Mouse (Mus musculus) liver, postnatal 0 days (tissue): ENCODE data around the gene Acbd3. TPM values are rescaled to one million over a fixed set of nuclear protein-coding genes. Genes with fewer than 3 reads are reported as not detected.
A peak's percentile ranks its signal among the peaks of the same experiment; 100 is the strongest.

Experiments used
- ATAC-seq: fragments of 200-750 bp; cut with Nextera tagmentation; 2 replicates; pipeline ENCODE4 v1.8.0; 2017; ENCODE audit warnings: mild to moderate bottlenecking, moderate library complexity
- DNase-seq: peaks from one replicate; pipeline ENCODE4 v3.0.0-alpha.2; 2016
- H3K27ac ChIP-seq: fragments of 300-500 bp; sonication (generic); 2 replicates; pipeline ENCODE4 v1.5.1; 2014; ENCODE audit warnings: antibody characterized with exemption, moderate library complexity, mild to moderate bottlenecking, low read depth
- H3K27me3 ChIP-seq: fragments of 300-500 bp; sonication (generic); 2 replicates; pipeline ENCODE4 v1.6.1; 2014; ENCODE audit warnings: low read length, control low read depth, mixed read lengths; ENCODE audit not compliant: insufficient read depth
- H3K36me3 ChIP-seq: fragments of 300-500 bp; sonication (generic); replicated peaks from 2 replicates; pipeline ENCODE4 v1.6.1; 2014; ENCODE audit warnings: mild to moderate bottlenecking, control low read depth, low read length, moderate library complexity, mixed read lengths; ENCODE audit not compliant: insufficient read depth
- H3K4me1 ChIP-seq: fragments of 300-500 bp; sonication (generic); 2 replicates; pipeline ENCODE4 v1.6.1; 2014; ENCODE audit warnings: antibody characterized with exemption, mild to moderate bottlenecking, control low read depth; ENCODE audit not compliant: insufficient read depth
- H3K4me2 ChIP-seq: fragments of 300-500 bp; sonication (generic); 2 replicates; pipeline ENCODE4 v1.6.1; 2014; ENCODE audit warnings: low read depth, mild to moderate bottlenecking, low read length, moderate library complexity, mixed read lengths
- H3K4me3 ChIP-seq: fragments of 300-500 bp; sonication (generic); 2 replicates; pipeline ENCODE4 v1.5.1; 2014; ENCODE audit warnings: low read depth, low read length
- H3K9ac ChIP-seq: fragments of 300-500 bp; sonication (generic); replicated peaks from 2 replicates; pipeline ENCODE4 v1.6.1; 2014; ENCODE audit warnings: mild to moderate bottlenecking, moderate library complexity
- H3K9me3 ChIP-seq: fragments of 300-500 bp; sonication (generic); 2 replicates; pipeline ENCODE4 v1.6.1; 2016; ENCODE audit warnings: mild to moderate bottlenecking, control low read depth, low read length, mixed read lengths
- CTCF ChIP-seq: sonication (generic); IDR thresholded peaks from 2 replicates; pipeline ENCODE4 v1.5.1; 2016; ENCODE audit warnings: antibody characterized with exemption, low read depth
- EP300 ChIP-seq: IDR thresholded peaks from 2 replicates; pipeline ENCODE4 v1.6.1; 2016; ENCODE audit warnings: antibody characterized with exemption, low read depth, mild to moderate bottlenecking
- WGBS: fragments of 180-500 bp; shearing (Covaris S2); extraction: QIAGEN DNeasy Blood & Tissue Kit; methylation state at CpG from one replicate; pipeline ENCODE4 v1.1.7; 2014; ENCODE audit not compliant: insufficient replicate concordance; 5-methylcytosine and 5-hydroxymethylcytosine counted together
- polyA plus RNA-seq: library from polyadenylated mRNA; unstranded; fragments of >200 nt; fragmentation: Nextera tagmentation; extraction: Ambion mirVana; gene quantifications from 2 replicates; pipeline ENCODE4 v1.2.1, GENCODE M21; 2015

Acbd3 gene
- 7.3 and 7.9 TPM in 2 replicates for polyA plus RNA-seq

GRCm38 (mm10) chr1:180725704-180726179, at the start of gene Acbd3:
TSS of gene Acbd3 (plus strand) at chr1:180726043.
- peak within 1 kb of the TSS; percentile 99 for H3K4me3 ChIP-seq
- H3K27ac ChIP-seq = peak within 1 kb of the TSS; percentile 98
- DNase-seq (peak; percentile 95), ATAC-seq (peak; percentile 95)
- no peaks in the 10 kb centered on the region for H3K27me3 ChIP-seq
- under 1% methylated on average over 51 of the region's 52 CpGs for WGBS
- peak within 1 kb of the TSS; percentile 95 for H3K9ac ChIP-seq
- peak within 1 kb of the TSS; percentile 91 for H3K4me2 ChIP-seq
- peak; percentile 31; the same call in 1 of the 2 replicates for TF ChIP-seq CTCF
- no peak for TF ChIP-seq EP300
- no peaks in the 10 kb centered on the region for H3K9me3 ChIP-seq
- peaks cover 45% of the 10 kb centered on the region for H3K4me1 ChIP-seq
- no peaks in the 10 kb centered on the region for H3K36me3 ChIP-seq

- H3K9me3 ChIP-seq = no peaks in the 10 kb centered on the region
- H3K27me3 ChIP-seq = peaks cover 8% of the 10 kb centered on the region
- H3K4me3 ChIP-seq = no peak overlapping the region
- H3K9ac ChIP-seq = no peak overlapping the region
- H3K4me1 ChIP-seq = no peaks in the 10 kb centered on the region
- DNase-seq = no peak
- H3K4me2 ChIP-seq = no peak overlapping the region
- TF ChIP-seq EP300 (no peak), CTCF (no peak)
- peaks cover 34% of the 10 kb centered on the region for H3K36me3 ChIP-seq
- no peak overlapping the region for H3K27ac ChIP-seq
- ATAC-seq = no peak
- WGBS = 82% methylated on average over 7 of the region's 7 CpGs
These were observed 34.6 kb upstream of the Acbd3 start for GRCm38 (mm10) chr1:180691284-180691683.

- Histone ChIP-seq H3K27ac (no peak within 1 kb of the TSS), H3K9me3 (no peaks in the 10 kb centered on the region), H3K9ac (no peak within 1 kb of the TSS; the same call in 1 of the 2 replicates), H3K36me3 (no peaks in the 10 kb centered on the region; the same call in 1 of the 2 replicates), H3K4me1 (peaks cover 4% of the 10 kb centered on the region; the same call in 1 of the 2 replicates), H3K27me3 (peaks cover 25% of the 10 kb centered on the region), H3K4me3 (peak within 1 kb of the TSS; percentile 46), H3K4me2 (peak within 1 kb of the TSS; percentile 74)
- under 1% methylated on average over 72 of the region's 79 CpGs for WGBS
- DNase-seq (no peak), ATAC-seq (no peak)
- no peak for TF ChIP-seq EP300
- no peak for TF ChIP-seq CTCF
These were observed 29.1 kb upstream of the Acbd3 start, which contains the start of gene Mixl1 for GRCm38 (mm10) chr1:180696626-180697352. TSS of gene Mixl1 (minus strand) at chr1:180697034.

GRCm38 (mm10) chr1:180698063-180698462, 27.8 kb upstream of the Acbd3 start:
- H3K4me3 ChIP-seq = no peak overlapping the region
- DNase-seq = no peak
- peaks cover 4% of the 10 kb centered on the region; the same call in 1 of the 2 replicates for H3K4me1 ChIP-seq
- no peaks in the 10 kb centered on the region for H3K9me3 ChIP-seq
- no peak for TF ChIP-seq CTCF
- no peak for TF ChIP-seq EP300
- H3K27me3 ChIP-seq = peaks cover 25% of the 10 kb centered on the region
- H3K4me2 ChIP-seq = no peak overlapping the region
- 44% methylated on average over 5 of the region's 5 CpGs for WGBS
- H3K9ac ChIP-seq = no peak overlapping the region
- H3K27ac ChIP-seq = no peak overlapping the region
- H3K36me3 ChIP-seq = no peaks in the 10 kb centered on the region
- no peak for ATAC-seq

- peaks cover 11% of the 10 kb centered on the region; the same call in 1 of the 2 replicates for H3K4me1 ChIP-seq
- no peaks in the 10 kb centered on the region for H3K36me3 ChIP-seq
- 36% methylated on average over 6 of the region's 6 CpGs for WGBS
- no peak for TF ChIP-seq CTCF
- TF ChIP-seq EP300 = no peak
- H3K9me3 ChIP-seq = no peaks in the 10 kb centered on the region
- H3K4me2 ChIP-seq = peak overlapping the region; percentile 38
- no peaks in the 10 kb centered on the region for H3K27me3 ChIP-seq
- H3K9ac ChIP-seq = peak overlapping the region; percentile 46; the same call in 1 of the 2 replicates
- no peak for ATAC-seq
- DNase-seq = no peak
- H3K4me3 ChIP-seq = 0 out of 2 replicates have a peak overlapping the region, but pooled peaks have one; percentile 25
- H3K27ac ChIP-seq = no peak overlapping the region
These were observed 22.4 kb upstream of the Acbd3 start for GRCm38 (mm10) chr1:180703400-180703799.

- no peak overlapping the region for H3K9ac ChIP-seq
- no peak overlapping the region for H3K4me2 ChIP-seq
- no peak for DNase-seq
- no peaks in the 10 kb centered on the region for H3K9me3 ChIP-seq
- TF ChIP-seq CTCF (no peak), EP300 (no peak)
- H3K36me3 ChIP-seq = no peaks in the 10 kb centered on the region
- no peak overlapping the region for H3K27ac ChIP-seq
- H3K4me3 ChIP-seq = no peak overlapping the region
- H3K27me3 ChIP-seq = no peaks in the 10 kb centered on the region
- WGBS = 28% methylated on average over 3 of the region's 3 CpGs
- ATAC-seq = peak; percentile 38; the same call in 1 of the 2 replicates
- H3K4me1 ChIP-seq = peaks cover 11% of the 10 kb centered on the region; the same call in 1 of the 2 replicates
These were observed 18.5 kb upstream of the Acbd3 start for GRCm38 (mm10) chr1:180707368-180707767.
